Mouse (Mus musculus) lung, postnatal 14 days (tissue): ENCODE data around the gene Tas2r118.

Experiments used
- DNase-seq: peaks from one replicate; pipeline ENCODE4 v3.0.0; 2021

Tas2r118 gene

GRCm38 (mm10) chr6:23969960-23970359 is at the start of gene Tas2r118:
TSS of gene Tas2r118 (minus strand) at chr6:23970060.
- no peak for DNase-seq

- DNase-seq, result no peak
These were observed 48.5 kb upstream of the Tas2r118 start for GRCm38 (mm10) chr6:24018320-24018719.

- DNase-seq, result no peak
These were observed 23.4 kb upstream of the Tas2r118 start for GRCm38 (mm10) chr6:23993276-23993675.

GRCm38 (mm10) chr6:23990687-23991387 is 21.0 kb upstream of the Tas2r118 start:
- no peak for DNase-seq

GRCm38 (mm10) chr6:23986293-23986692 is 16.4 kb upstream of the Tas2r118 start:
- no peak for DNase-seq

GRCm38 (mm10) chr6:23966980-23967379 is 2.9 kb downstream of the Tas2r118 start:
- DNase-seq, result no peak

- DNase-seq, result no peak
These were observed 3.9 kb downstream of the Tas2r118 start for GRCm38 (mm10) chr6:23965925-23966324.

- DNase-seq, result no peak
These were observed 6.1 kb downstream of the Tas2r118 start for GRCm38 (mm10) chr6:23963741-23964140.

- DNase-seq, result no peak
These were observed 29.1 kb downstream of the Tas2r118 start for GRCm38 (mm10) chr6:23940776-23941175.

GRCm38 (mm10) chr6:23938575-23939488 is 31.0 kb downstream of the Tas2r118 start:
- DNase-seq, result no peak

GRCm38 (mm10) chr6:23936414-23936813 is 33.4 kb downstream of the Tas2r118 start:
- DNase-seq, result no peak

- DNase-seq, result no peak
These were observed 46.1 kb downstream of the Tas2r118 start for GRCm38 (mm10) chr6:23923806-23924205.
